Mouse (Mus musculus) heart, embryonic 12.5 days (tissue): ENCODE measurements at regions not wholly inside any gene's neighbourhood (a gene's known extent, or its start where the extent isn't known, plus 50 kb on each side); places are given as distances from the start of the nearest gene placed in this dataset.

ENCODE experiments used
- ATAC-seq: fragments of 200-750 bp; cut with Nextera tagmentation; 2 replicates; pipeline ENCODE4 v1.8.0; 2017; ENCODE audit warnings: moderate TSS enrichment, moderate library complexity; ENCODE audit not compliant: insufficient number of reproducible peaks, low FRiP score
- H3K27ac ChIP-seq: fragments of 300-500 bp; sonication (generic); 2 replicates; pipeline ENCODE4 v1.5.1; 2016; ENCODE audit warnings: mild to moderate bottlenecking, moderate library complexity; ENCODE audit not compliant: poor library complexity, severe bottlenecking
- H3K27me3 ChIP-seq: fragments of 300-500 bp; sonication (generic); replicated peaks from 2 replicates; pipeline ENCODE4 v1.6.1; 2016; ENCODE audit warnings: mild to moderate bottlenecking, moderate library complexity
- H3K36me3 ChIP-seq: fragments of 300-500 bp; sonication (generic); 2 replicates; pipeline ENCODE4 v1.6.1; 2016; ENCODE audit warnings: mild to moderate bottlenecking, moderate library complexity
- H3K4me1 ChIP-seq: fragments of 300-500 bp; sonication (generic); replicated peaks from 2 replicates; pipeline ENCODE4 v1.6.1; 2016; ENCODE audit warnings: mild to moderate bottlenecking
- H3K4me2 ChIP-seq: fragments of 300-500 bp; sonication (generic); 2 replicates; pipeline ENCODE4 v1.6.1; 2016; ENCODE audit warnings: mild to moderate bottlenecking, moderate library complexity
- H3K4me3 ChIP-seq: fragments of 300-500 bp; sonication (generic); 2 replicates; pipeline ENCODE4 v1.5.1; 2016; ENCODE audit warnings: mild to moderate bottlenecking
- H3K9ac ChIP-seq: fragments of 300-500 bp; sonication (generic); 2 replicates; pipeline ENCODE4 v1.6.1; 2016; ENCODE audit warnings: mild to moderate bottlenecking, moderate library complexity
- H3K9me3 ChIP-seq: fragments of 300-500 bp; sonication (generic); replicated peaks from 2 replicates; pipeline ENCODE4 v1.6.1; 2016; ENCODE audit warnings: mild to moderate bottlenecking, moderate library complexity
- WGBS: fragments of 180-500 bp; shearing (Covaris S2); methylation state at CpG from one replicate; pipeline ENCODE4 v1.1.7; 2016; 5-methylcytosine and 5-hydroxymethylcytosine counted together

DNA sequence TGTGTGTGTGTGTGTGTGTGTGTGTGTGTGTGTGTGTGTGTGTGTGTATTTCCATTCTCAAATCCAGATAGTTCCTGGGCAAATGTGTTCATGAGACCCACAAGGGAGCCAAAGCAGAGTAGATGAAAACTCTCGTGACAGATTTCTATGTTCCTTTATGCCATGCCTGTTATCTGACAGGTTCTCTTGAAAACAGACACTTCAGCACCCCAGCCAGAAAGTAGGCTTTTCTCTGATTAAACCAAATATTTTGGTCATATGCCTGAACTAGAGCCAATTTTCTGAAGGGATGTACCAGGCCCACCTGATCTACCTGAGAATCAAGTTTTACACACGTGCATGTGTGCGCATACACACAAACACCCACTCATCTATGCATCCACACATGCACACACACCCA, 95.5 kb downstream of the Psat1 start:
- H3K27ac ChIP-seq: no peak overlapping the region
- H3K4me1 ChIP-seq: no peaks in the 10 kb centered on the region
- H3K9me3 ChIP-seq: no peaks in the 10 kb centered on the region
- H3K36me3 ChIP-seq: no peaks in the 10 kb centered on the region
- H3K27me3 ChIP-seq: no peaks in the 10 kb centered on the region
- H3K4me2 ChIP-seq: no peak overlapping the region
- no peak overlapping the region for H3K9ac ChIP-seq
- WGBS: 86% methylated on average over 3 of the region's 3 CpGs
- H3K4me3 ChIP-seq: no peak overlapping the region
- ATAC-seq: no peak

DNA sequence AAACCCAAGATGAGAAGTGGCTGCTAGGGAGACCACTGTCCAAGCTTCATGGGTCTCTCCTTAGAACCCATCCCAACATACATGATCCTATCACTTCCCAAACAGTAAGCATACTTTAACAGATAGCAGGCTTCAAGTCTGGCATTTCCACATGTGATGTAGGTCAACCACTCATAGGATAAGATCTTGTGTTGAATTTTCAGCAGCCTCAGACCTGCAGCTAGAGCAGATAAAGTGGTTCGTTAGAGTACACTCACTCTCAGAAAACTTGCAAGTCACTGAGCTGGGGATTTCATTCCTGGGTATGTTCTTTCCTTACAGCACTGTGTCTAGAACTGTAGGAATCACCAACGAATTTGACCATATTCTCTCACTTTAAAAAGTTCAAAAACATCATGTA, 96.4 kb downstream of the Psat1 start:
- no peak for ATAC-seq
- WGBS: 47% methylated on average over 2 of the region's 2 CpGs

DNA sequence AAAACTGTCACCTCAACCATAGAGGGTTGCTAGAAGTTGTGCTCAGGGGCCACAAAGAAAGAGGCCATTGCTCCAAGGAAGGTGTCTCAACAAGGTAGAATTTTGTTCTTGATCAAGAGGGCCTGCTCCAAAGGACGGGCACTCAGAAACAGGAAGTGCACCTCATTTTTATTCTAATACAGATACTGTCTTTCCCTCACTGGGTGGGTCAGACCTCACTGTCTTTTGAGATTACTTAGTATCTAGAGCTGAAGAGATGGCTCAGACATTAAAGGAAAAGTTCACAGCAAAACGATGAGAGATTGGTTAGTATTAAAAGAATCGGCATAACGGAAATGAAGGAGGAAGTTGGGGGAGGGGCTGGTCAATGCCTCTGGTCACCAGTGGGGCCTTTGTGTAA, 97.9 kb downstream of the Psat1 start:
- 78% methylated on average over 4 of the region's 4 CpGs for WGBS

More for the DNA sequence above, 96.4 kb downstream of the Psat1 start:
- Histone ChIP-seq H3K9me3 (no peaks in the 10 kb centered on the region), H3K4me1 (no peaks in the 10 kb centered on the region), H3K4me2 (no peak overlapping the region), H3K9ac (no peak overlapping the region), H3K27me3 (no peaks in the 10 kb centered on the region), H3K4me3 (no peak overlapping the region), H3K27ac (no peak overlapping the region), H3K36me3 (no peaks in the 10 kb centered on the region)

DNA sequence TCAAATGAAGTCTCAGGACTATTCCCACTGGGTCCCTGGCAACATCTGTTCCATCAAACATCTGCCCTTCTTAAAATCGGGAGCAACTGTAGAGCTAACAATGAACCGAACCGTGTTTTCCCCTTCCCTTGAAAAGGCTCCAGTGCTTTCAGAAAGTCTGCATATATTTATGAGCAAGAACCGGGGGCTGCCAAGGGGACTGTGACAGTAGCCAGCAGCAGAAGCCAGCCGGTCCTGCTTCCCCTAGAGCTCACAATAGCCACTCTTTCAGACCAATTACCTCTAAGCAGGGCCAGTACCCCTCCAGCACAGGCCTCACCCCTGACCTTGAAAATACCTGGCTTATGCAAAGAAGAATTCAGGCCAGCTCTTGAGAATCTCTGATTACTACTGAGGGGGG, 108.8 kb downstream of the Psat1 start:
- no peak overlapping the region for H3K9ac ChIP-seq
- H3K4me1 ChIP-seq: peaks cover 13% of the 10 kb centered on the region; the same call in 1 of the 2 replicates
- no peak overlapping the region for H3K4me3 ChIP-seq
- no peaks in the 10 kb centered on the region for H3K9me3 ChIP-seq
- no peak overlapping the region for H3K27ac ChIP-seq
- no peak overlapping the region for H3K4me2 ChIP-seq
- no peak for ATAC-seq
- 54% methylated on average over 5 of the region's 5 CpGs for WGBS
- no peaks in the 10 kb centered on the region for H3K27me3 ChIP-seq
- no peaks in the 10 kb centered on the region for H3K36me3 ChIP-seq

More for the DNA sequence above, 97.9 kb downstream of the Psat1 start:
- H3K4me3 ChIP-seq: no peak overlapping the region
- no peaks in the 10 kb centered on the region for H3K9me3 ChIP-seq
- H3K4me2 ChIP-seq: no peak overlapping the region
- H3K27ac ChIP-seq: no peak overlapping the region
- H3K4me1 ChIP-seq: no peaks in the 10 kb centered on the region
- H3K36me3 ChIP-seq: no peaks in the 10 kb centered on the region
- no peak overlapping the region for H3K9ac ChIP-seq
- no peak for ATAC-seq
- no peaks in the 10 kb centered on the region for H3K27me3 ChIP-seq

DNA sequence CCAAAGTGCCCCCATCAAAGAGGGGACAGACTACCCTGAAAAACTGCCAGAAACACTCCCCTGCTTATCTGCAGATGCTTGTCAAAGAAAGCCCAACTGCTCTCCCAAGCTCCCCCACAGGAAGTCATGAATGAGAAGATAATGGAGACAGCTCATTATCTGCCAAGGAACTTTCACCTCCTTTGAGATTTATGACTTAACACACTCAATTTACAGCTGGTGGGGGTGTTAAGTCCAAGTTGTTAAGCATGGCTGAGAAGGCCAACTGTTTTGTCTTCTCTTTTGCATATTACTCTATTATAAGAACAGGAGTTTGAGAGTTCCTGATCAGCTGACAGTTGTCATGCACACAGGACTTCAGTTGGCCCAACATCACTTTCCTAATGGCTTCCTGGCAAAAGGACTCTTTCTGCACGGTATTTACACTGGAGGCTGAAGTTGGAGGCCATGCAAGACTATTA, 109.4 kb downstream of the Psat1 start:
- ATAC-seq: no peak

DNA sequence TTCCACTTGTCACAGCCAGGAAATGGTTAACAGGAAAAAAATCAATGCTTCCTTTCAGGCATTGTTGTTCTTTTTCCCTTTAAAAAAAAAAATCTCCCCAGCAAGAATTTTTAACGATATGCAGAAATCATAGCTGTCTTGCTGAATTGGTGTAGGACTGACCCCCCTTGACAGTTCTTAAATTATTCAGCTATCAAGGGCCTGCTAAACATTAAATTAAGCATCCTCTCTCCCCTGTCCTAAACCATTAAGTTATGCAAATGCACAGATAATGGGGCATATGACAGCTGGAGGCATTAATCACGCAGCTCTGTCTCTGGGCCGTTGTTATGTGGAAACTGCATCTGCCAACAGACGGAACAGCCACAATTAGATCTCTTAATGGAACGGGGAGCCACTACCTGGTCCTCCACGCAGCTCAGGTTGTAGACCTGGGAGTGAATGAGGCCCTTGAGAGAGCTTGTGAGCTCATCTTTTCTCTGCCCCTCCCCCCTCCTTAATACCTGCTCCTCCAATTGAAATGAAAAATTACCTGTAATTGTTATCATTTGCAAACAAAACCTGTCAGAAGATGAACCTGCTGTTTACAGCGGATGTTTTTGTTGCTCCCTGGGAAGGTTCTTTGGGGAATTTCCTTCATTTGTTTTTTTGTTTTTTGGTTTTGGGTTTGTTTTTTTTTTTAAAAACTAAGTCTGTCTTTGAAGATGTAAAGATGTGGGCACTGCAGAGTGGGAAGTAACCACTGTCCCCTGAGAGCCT, 110.0 kb downstream of the Psat1 start:
- Histone ChIP-seq H3K4me2 (no peak overlapping the region), H3K4me3 (no peak overlapping the region), H3K4me1 (peaks cover 13% of the 10 kb centered on the region; the same call in 1 of the 2 replicates), H3K9me3 (no peaks in the 10 kb centered on the region), H3K36me3 (no peaks in the 10 kb centered on the region), H3K9ac (no peak overlapping the region), H3K27ac (no peak overlapping the region), H3K27me3 (no peaks in the 10 kb centered on the region)
- no peak for ATAC-seq
- 24% methylated on average over 7 of the region's 7 CpGs for WGBS

More for the DNA sequence above, 109.4 kb downstream of the Psat1 start:
- 21% methylated on average over 1 of the region's 1 CpGs for WGBS
- peaks cover 13% of the 10 kb centered on the region; the same call in 1 of the 2 replicates for H3K4me1 ChIP-seq
- no peaks in the 10 kb centered on the region for H3K9me3 ChIP-seq
- no peak overlapping the region for H3K9ac ChIP-seq
- H3K27ac ChIP-seq: no peak overlapping the region
- no peaks in the 10 kb centered on the region for H3K27me3 ChIP-seq
- no peaks in the 10 kb centered on the region for H3K36me3 ChIP-seq
- H3K4me3 ChIP-seq: no peak overlapping the region
- H3K4me2 ChIP-seq: no peak overlapping the region

DNA sequence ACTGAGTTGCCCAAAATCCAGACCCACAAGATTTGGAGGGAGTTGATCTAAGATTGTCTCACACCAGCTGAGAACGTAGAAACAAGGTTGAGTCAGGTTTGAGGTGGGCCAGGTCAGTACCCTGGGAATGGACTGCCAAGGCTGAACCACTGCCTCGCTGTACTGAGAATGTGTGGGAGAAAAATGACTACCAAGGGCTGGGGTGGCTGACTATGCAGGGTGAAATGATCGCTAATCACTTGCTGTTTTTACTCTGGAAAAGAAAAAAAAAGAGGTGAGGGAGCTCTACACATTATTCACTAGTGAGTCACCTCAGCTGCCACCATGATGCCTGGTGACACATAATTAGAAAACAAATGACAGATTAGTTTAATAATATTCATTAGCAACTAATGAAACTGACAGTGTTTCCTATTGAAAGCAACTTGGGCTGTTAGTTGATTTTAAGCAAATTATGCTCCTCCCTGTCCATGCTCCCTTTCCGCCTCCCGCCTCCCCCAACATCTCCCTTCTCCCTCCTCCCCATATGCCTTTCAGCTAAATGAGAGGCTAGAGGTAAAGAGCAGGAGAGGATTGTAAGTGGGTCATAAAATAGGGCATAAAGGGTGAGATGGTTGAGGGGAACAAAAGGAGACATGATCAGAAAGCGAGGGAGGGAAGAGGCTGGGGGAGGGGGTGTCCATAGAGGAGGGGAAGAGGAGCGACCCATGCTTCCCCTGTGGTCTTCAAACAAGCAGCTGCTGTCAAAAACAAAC, 110.8 kb downstream of the Psat1 start:
- Histone ChIP-seq H3K27me3 (no peaks in the 10 kb centered on the region), H3K36me3 (no peaks in the 10 kb centered on the region), H3K9ac (no peak overlapping the region), H3K4me1 (peaks cover 13% of the 10 kb centered on the region; the same call in 1 of the 2 replicates), H3K27ac (no peak overlapping the region), H3K9me3 (no peaks in the 10 kb centered on the region), H3K4me2 (no peak overlapping the region), H3K4me3 (no peak overlapping the region)
- no peak for ATAC-seq
- WGBS: 60% methylated on average over 7 of the region's 7 CpGs

DNA sequence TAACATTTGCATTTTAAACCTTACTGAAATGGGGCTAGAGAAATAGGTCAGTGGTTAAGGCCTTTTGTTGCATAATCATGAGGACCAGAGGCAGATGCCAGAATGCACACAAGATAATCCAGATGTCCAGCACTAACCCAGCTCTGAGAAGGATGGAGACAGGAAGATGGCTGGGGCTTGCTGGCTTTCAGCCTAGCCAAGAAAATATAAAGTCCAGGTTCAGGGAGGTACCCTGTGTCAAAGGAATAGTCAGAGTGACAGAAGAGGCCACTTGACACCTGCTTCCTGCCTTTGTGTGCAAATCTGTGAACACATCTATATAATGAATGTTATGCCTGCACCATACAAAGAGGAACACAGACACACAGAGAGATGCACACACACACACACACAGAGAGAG, 116.8 kb downstream of the Psat1 start:
- no peak overlapping the region for H3K4me3 ChIP-seq
- no peaks in the 10 kb centered on the region for H3K36me3 ChIP-seq
- no peak for ATAC-seq

DNA sequence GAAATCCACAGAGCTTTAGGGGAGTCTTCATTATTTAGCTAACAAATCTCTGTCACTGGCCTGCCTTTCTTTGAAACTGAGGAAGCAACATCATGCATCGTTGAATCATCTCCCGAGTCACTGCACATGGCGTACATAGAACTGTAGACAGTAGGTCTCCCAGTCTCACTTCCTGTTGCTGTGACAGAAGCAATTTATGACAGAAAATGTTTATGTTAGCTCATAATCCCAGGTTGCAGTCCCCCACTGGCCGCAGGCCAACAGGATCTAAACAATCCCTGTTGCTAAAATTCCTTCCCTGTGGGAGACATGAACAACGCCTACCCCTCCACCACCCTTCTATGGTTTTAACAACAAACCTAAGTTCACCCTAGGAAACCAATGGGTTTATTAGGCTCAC, 118.0 kb downstream of the Psat1 start:
- WGBS: 71% methylated on average over 5 of the region's 5 CpGs
- Histone ChIP-seq H3K27me3 (no peaks in the 10 kb centered on the region), H3K36me3 (no peaks in the 10 kb centered on the region), H3K27ac (no peak overlapping the region), H3K9me3 (no peaks in the 10 kb centered on the region), H3K4me3 (no peak overlapping the region), H3K4me2 (no peak overlapping the region), H3K4me1 (no peaks in the 10 kb centered on the region), H3K9ac (no peak overlapping the region)
- no peak for ATAC-seq

More for the DNA sequence above, 116.8 kb downstream of the Psat1 start:
- no peaks in the 10 kb centered on the region for H3K27me3 ChIP-seq
- no peaks in the 10 kb centered on the region for H3K9me3 ChIP-seq
- no peak overlapping the region for H3K27ac ChIP-seq
- H3K9ac ChIP-seq: no peak overlapping the region
- H3K4me2 ChIP-seq: no peak overlapping the region
- H3K4me1 ChIP-seq: no peaks in the 10 kb centered on the region

DNA sequence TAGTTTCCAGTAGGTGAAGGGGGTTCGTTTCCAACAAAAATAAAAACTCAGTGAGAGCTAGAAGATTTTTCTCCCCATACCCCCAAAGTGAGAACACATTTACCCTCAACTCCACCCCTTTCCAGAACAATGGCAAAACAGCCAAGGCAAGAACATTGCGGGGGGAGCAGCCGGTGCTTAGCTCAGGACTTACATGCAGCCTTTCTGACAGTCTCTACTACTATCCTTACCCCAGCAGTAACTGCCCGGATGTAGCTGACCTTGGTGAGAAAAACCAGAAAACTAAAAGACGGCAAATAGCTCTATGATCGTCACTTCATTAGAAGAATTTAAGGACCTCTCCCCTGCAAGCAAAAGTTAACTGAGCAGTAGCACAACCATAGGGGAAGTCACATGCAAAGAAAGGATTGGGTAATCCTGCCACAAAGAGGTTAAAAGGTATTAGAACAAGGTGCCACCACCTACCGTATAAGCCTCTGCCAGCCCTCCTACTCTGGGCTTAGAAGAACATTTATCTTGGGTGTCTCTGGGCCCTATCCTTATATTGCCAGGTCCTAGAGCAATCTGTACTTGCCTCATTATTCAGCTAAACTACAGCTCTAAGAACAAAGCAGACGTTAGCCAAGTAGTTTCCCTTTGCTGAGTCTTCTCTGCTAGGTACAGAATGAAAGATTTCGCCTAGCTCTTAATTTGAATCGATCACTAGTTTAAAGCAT, 119.0 kb downstream of the Psat1 start:
- Histone ChIP-seq H3K4me3 (no peak overlapping the region), H3K36me3 (no peaks in the 10 kb centered on the region), H3K4me1 (no peaks in the 10 kb centered on the region), H3K27me3 (no peaks in the 10 kb centered on the region), H3K4me2 (no peak overlapping the region), H3K27ac (no peak overlapping the region), H3K9me3 (no peaks in the 10 kb centered on the region), H3K9ac (no peak overlapping the region)
- no peak for ATAC-seq
- 74% methylated on average over 10 of the region's 10 CpGs for WGBS
